Mouse (Mus musculus) heart, adult 8-10 months (tissue): ENCODE measurements at regions not wholly inside any gene's neighbourhood (a gene's known extent, or its start where the extent isn't known, plus 50 kb on each side); places are given as distances from the start of the nearest gene placed in this dataset.
A peak's percentile ranks its signal among the peaks of the same experiment; 100 is the strongest.

Experiments
- DNase-seq: peaks from one replicate; pipeline ENCODE4 v3.0.0; 2022; ENCODE audit warnings: low spot score

GRCm38 (mm10) chr7:136048925-136049586 is 332.9 kb upstream of the Mki67 start:
- peak; percentile 15 for DNase-seq

- DNase-seq: no peak
Measured at GRCm38 (mm10) chr7:136049587-136049930, 333.4 kb upstream of the Mki67 start.

DNA sequence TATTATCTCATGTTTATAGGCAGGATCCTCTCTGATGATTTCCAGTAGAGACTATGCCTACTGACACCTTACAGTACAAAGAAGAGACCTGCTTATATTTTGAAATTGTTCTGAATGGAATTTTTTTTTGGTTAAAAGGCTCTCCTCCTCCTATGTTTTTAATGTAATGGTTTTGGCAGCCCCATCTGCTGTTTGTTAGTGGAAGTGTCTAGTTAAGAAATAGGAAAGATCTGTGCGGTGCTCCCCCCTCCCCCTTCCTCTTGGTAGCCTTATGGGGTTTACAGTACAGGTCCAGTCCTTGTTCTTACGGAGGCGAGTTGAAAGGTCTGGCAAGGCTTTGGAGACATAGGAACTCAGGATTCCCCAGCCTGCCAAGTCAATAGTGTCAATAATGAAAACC is 334.0 kb upstream of the Mki67 start:
- DNase-seq: no peak

DNA sequence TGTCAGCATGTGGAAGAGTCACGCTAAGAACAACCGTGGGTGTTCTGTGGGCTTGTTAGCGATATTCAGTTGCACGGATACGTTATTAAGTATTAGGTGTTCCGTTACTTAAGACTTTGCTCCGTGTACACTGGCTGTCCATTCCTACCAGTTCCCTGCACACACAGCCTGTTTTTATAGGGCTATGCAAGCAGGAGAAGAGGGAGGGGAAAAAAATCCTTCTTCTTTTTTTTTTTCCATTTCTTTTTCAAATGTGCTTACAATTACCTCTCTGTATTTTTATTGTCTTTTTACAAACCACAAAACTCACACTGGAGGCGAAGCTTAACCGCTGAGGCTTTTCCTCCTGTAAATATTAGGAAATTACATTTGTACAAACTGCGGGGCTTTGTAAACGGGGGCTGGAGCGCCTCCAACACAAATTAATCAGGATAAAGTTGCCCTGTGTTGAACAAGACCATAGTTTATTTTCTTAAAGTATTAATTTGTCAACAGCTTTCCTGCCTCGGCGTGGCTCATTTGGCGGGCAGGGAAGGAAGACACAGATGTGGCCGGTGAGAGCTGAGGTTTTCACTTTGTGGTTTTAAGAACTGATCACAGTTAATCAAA is 340.8 kb upstream of the Mki67 start:
- no peak for DNase-seq

DNA sequence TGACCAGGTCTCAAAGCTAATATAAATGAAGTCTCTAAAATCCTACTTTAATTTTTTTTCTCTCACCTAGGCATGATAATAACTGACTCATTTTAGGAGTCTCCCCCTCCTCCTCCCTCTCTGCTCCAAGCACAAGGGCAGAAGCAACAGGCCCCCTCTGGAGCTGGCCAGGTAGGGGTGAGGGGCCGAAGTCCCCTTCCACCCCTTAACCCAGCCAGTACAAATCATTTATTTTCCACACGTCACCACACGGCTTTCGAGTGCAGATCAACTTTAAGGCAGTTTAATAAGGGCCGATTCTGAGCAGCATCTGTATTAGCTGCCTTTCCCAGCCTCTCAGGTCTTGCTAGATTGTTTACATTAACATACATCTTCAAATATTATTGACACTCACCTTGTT is 342.2 kb upstream of the Mki67 start:
- no peak for DNase-seq

DNA sequence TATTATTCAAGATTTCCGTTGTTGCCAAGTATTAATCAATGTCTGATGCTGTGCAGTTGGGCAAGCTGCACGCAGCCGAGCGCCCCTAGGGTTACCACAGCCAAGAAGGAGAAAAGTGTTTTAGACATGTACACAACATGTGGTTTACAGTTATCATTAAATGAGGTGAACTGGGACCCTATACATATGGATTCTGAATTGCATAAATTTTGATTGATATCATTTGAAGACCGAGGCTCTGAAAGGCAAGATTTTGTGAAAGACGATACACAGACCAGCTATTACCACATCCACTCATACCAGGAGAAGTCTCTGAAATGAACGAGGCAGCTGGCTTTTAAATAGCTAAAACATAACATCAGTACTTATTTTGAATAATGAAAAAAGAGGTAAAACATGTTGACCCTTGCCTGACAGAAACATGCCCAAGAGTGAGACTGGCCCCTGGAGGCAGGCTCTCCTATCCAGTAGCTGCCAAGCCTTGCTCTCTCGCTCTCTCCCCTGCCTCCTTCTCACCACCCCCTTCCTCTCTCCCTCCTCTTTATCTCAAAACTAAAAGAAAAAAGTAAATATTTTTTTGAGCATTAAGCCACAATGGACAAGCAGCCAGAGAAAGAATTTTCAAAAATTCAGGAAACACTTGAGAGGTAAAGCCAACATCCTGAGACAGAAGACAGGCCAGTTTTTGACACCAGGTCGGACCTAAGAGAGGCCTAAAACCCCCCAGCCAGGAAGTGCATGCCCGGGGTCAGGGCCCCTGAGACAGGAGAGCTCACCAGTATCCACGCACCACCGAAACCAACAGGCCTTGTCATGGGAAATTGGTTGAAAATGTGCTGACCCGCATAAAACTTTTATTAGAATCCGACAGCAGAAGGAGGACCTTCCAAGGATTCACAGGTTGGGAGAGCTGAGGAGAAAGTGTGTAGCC is 342.9 kb upstream of the Mki67 start:
- DNase-seq: no peak

GRCm38 (mm10) chr7:136059896-136060295 is 343.7 kb upstream of the Mki67 start:
- no peak for DNase-seq

DNA sequence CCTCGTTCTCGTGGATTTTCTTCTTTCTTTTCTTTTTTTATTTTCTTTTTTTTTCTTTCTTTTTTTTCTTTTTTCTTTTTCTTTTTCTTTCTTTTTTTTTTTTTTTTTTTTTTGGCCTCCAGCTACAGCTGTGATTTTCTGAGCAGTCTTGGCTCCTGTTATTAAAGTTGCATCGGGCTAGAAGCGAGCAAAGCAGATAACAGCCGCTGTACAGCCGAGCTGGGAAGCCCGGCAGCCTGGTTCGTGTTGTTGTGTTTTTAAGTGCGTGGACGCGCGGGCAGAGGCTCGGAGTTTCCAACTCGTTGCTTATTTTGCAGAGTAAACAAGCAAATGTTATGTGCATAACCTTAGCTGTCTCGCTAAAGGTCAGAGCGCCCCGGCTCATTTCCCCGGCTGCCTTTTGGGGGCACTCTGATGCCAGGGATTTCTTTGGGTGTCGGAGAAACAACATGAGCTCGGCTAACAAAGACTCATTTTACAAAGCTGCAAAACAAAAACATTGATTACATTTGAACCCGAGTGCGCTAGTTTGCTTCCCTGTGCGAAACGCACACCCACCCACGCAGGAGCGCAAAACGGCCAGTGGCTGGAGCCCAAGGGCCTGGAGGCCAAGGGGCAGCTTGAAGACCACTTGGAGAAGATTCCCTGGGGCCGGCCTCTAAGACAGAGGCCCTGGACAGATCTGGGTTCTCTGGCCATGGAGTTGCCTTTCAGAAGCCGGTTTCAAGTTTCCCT is 344.3 kb upstream of the Mki67 start:
- DNase-seq: peak; percentile 60

GRCm38 (mm10) chr7:136062658-136063057 is 346.5 kb upstream of the Mki67 start:
- no peak for DNase-seq

DNA sequence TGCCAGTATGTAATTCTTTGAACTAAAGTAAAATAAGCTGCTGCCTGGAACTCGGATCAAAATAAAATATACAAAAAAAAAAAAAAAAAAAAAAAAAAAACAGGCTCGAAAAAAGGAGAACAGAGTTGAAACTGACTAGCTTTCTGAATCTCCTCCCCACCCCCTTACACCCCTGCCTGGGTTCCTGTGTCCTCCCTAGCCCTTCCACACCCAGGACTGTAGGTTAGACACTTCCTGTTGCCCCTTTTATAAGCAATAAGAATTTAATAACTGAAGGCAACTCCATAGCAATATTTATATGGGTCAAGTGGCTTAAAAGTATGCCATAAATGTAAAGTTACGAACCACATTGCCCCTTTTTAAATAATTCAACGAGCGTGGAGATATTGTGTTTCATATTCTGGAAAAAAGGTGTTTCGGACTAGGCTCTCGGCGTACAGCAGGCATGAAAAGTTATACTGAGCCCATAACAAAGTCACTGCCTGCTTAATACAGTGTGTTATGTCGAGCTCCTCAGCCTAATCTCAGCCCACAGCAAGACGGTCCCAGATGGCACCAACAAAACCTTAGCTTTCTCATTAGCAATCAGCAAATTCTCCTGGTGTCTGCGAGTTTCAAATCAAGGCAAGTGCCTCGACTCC is 349.0 kb upstream of the Mki67 start:
- DNase-seq: no peak

- no peak for DNase-seq
Measured at GRCm38 (mm10) chr7:136065679-136066055, 349.5 kb upstream of the Mki67 start.

- no peak for DNase-seq
Measured at GRCm38 (mm10) chr7:136070881-136071280, 354.7 kb upstream of the Mki67 start.

- no peak for DNase-seq
Measured at GRCm38 (mm10) chr7:136071331-136071730, 355.2 kb upstream of the Mki67 start.

DNA sequence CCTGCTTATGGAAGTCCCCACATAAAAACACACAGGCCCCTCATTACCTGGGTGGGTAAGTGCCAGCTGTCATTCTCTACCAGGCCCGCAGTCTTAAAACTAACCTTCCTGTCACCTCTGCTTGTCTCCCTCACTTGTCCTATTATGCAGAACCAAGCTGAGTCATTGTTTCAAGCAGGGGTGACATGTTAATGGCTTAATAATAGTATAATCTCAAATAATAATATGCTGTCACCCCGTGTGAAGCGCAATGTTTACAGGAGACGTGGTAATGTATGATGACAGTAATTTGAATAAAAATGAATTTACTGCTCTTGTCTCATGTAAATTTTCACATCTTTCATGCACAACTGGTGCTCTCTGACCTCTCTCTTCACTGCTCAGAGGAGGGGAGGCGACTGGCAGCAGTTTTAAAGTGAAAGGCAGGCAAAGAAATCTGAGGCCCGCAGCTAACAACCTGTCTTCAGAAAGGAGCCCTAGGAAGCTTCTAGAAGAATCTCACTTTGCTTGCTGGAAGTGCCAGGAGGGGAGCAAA is 357.2 kb upstream of the Mki67 start:
- DNase-seq: no peak

DNA sequence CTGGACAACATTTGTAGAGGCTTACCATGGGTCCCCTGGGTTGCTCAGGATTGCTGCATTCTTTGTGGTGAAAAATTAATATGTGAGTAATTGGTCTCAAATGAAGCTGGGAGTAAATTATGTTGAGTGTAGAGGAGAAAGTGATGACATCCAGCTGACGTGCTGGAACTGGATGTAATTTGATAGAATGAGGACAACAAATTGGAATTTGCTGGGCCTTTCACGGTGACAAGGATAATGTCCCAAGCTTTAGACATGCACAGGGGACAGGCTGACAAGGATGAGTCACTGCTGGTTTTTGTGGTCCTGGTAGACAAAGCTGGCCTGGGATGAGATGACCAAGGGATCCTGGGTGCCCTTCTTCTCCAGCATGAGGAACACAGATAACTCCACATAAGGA is 357.9 kb upstream of the Mki67 start:
- DNase-seq: no peak

- DNase-seq: no peak
Measured at GRCm38 (mm10) chr7:136081534-136082252, 365.5 kb upstream of the Mki67 start.

- DNase-seq: no peak
Measured at GRCm38 (mm10) chr7:136082253-136082867, 366.2 kb upstream of the Mki67 start.

DNA sequence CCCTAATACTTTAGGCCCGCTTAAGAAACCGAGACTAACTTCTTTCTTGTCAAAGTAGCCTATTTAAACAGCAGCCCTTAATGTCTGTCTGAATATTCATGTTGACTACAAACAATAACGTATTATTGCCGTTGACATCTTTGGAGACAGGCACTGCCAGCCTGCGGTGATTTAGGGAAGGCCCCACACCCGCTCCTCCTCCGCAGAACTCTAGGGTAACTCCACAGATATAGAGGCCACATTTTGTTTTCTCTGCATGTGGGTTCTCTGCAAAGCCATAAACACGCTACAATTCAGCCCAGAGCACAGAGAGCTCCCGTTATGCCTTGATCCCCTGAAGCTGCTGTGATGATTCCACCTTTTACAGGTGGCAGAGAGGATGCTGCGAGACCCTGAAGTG is 366.8 kb upstream of the Mki67 start:
- no peak for DNase-seq

DNA sequence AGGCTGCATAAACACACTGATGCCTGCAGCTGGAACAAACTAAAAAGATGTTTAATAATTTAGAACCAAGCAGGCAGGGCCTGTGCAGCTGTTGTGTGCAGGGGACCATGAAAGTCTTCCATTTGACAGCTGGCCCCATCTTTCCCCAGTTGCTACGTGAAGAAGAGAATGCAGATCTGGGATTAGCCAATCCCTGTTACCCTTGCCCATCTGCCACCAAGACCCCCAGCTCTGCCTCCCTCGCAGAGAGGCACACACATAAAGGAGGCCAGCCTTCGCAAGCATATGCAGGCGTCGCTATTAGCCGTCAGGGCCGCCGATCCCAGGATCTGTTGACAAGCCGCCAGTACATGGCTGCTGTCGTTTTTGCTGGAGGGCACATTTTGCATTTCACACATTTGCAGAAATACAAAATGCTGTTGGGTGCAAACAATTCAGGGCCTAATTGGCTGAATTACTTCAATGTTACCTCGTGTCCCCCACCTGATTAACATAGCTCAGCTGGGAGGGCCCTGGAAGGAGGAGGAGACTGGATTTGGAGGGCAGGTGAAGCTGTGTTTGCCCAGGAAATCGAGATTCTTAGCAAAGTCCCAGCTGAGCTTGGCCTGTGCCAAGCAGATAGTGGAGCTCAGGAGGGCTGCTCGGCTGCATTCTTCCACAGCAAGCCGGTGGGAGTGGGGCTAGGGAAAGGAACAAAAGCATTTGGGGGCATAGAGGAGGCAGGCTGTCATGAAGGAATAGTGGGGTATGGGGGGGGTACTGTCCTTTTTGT is 367.6 kb upstream of the Mki67 start:
- DNase-seq: no peak
